Mouse (Mus musculus) R1 (cell line): ENCODE data around the gene Sgk1.
"Not testable (repeated sequence)": the region's sequence is repeated elsewhere in the genome, so short reads cannot be mapped to it uniquely, and the experiment has no call there.

Source experiments
- DNase-seq: peaks from one replicate; pipeline ENCODE4 v3.0.0-alpha.2; 2018; ENCODE audit warnings: low read depth, low spot score

Gene Sgk1

GRCm38 (mm10) chr10:21998503-21999180, 116.7 kb downstream of the Sgk1 start:
- DNase-seq: no peak

- no peak for DNase-seq
These were observed 118.7 kb downstream of the Sgk1 start for GRCm38 (mm10) chr10:22000491-22001306.

GRCm38 (mm10) chr10:22001621-22002020, 119.6 kb downstream of the Sgk1 start:
- no peak for DNase-seq

GRCm38 (mm10) chr10:22004763-22005162, 122.8 kb downstream of the Sgk1 start:
- DNase-seq: no peak

GRCm38 (mm10) chr10:22007160-22007801, 125.3 kb downstream of the Sgk1 start:
- no peak for DNase-seq

GRCm38 (mm10) chr10:22007802-22008172, 125.8 kb downstream of the Sgk1 start:
- DNase-seq: peak; percentile 59

GRCm38 (mm10) chr10:22010088-22010818, 128.3 kb downstream of the Sgk1 start:
- DNase-seq: peak; percentile 87

- peak; percentile 45 for DNase-seq
These were observed 135.6 kb downstream of the Sgk1 start for GRCm38 (mm10) chr10:22017469-22018159.

- DNase-seq: no peak
These were observed 136.6 kb downstream of the Sgk1 start for GRCm38 (mm10) chr10:22018618-22019017.

- DNase-seq: no peak
These were observed 152.3 kb downstream of the Sgk1 start for GRCm38 (mm10) chr10:22034303-22034702.

GRCm38 (mm10) chr10:22036256-22036655, 154.3 kb downstream of the Sgk1 start:
- DNase-seq: not testable (repeated sequence)
